Mouse (Mus musculus): Measurements from ENCODE around the gene Ccdc88c.

The Ccdc88c gene

GRCm38 (mm10) chr12:100958621-100959592 lies 69.9 kb downstream of the Ccdc88c start:
- DNase-seq = no peak

DNA sequence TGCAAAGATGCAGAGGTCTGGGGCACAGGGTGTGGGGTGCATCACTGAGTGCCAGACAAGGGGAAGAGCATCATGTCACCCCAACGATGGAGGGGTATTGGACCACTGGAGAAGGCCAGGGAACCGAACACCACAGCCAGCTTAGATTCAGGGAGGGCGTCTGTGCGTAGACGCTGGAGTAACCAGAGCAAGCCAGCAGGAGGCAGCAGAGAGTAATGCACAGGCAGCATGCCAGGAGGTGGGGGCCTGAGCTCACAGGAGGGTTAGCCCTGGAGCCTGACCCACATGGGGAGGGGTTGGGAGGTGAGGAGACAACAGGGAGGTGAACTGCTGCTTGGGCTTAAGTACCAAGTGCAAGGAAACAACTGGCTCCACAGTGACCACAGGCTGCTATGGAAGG lies 70.8 kb downstream of the Ccdc88c start:
- peak; percentile 85 for DNase-seq

DNA sequence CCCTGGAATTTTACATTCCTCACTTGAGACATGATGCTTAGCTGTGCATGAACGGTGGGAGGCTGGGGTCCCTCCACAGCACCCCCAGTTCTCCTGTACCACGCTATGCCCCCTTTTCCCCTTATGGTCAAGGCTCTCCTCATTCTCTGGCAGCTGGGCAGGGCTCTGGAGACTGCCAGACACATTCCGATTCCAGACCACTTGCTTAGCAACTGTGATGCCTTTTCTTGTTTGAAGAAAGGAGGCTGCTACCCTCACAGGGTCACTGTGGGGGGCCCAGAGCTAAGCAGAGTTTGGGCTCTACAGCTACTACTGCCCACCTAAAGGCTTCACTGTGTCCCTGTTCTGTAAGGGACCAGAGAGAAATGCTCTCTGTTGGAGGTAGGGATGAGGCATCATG lies 71.6 kb downstream of the Ccdc88c start:
- no peak for DNase-seq

GRCm38 (mm10) chr12:100956825-100957224 lies 72.0 kb downstream of the Ccdc88c start:
- no peak for DNase-seq

DNA sequence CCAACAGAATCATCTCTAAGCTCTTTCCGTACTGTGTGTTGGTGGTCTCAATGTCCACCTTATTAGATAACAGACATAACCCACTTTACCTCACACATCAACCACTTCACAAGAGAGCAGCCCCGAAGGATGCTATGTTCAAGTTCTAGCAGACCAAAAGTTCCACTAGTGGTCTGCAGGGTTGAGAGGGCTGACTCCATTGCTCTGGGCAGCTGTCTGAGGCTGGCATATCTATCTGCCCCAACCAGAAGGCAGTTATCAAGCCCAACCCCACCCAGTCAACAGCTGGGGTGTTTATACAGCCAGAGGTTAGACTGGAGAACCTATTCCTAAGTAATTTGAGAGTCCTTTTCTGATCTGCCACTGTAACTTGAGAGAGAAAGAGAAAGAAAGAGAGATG lies 72.8 kb downstream of the Ccdc88c start:
- no peak for DNase-seq

GRCm38 (mm10) chr12:100953926-100954325 lies 74.9 kb downstream of the Ccdc88c start:
- DNase-seq = no peak

DNA sequence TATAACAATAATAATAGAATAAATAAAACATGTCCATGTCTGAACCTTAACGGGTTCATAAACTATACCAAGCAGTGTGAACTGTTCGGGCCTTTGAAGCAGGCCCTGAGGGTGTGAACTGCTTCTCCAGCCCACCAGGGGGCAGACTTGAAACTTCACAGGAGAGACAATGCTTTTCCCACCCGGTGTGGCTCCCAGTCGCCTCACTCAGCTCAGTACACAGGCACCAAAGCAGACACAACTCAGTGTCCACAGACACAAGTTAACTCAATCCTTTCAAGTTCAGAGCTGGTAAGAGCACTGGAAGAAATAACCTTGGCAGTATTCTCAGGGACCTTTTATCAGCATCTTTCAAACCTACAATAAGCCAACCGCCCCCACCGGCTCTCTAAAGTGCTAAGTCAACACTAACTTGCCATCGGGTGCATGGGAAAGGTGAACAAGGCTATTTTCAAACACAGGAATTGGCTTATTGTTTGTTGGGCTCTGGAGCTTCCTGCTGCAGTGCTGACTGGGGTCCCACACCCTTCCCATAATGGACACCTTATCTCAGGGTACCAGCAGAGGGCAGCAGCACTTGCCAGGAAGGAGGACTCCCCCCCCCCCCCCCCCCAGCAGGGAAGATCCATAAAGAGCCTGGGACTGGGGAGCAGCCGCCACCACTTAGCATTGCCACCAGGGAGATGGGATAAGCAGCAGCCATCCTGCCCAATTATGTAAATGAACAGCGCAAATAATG lies 76.5 kb downstream of the Ccdc88c start:
- DNase-seq = peak; percentile 86

- DNase-seq = no peak
These were observed 79.7 kb downstream of the Ccdc88c start for GRCm38 (mm10) chr12:100949146-100949545.

DNA sequence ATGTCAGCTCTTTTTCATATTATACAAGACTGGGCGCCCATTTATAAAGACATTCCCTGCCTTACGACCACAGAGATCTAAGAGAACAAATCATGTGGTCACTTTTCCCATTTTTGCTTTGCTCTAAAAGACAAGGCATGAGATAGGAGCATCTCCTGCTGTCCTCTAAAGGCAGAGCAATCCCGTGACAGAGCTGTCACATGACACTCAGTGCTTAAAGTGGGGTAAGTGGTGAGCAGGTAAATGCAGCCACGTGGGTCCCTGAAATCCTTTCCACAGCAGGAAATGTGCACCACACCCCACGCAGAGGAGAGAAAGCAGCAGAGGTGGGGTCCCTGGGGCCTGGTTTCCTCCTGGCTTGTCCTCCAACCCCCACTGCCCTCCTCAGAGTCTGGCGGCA lies 80.8 kb downstream of the Ccdc88c start:
- no peak for DNase-seq

GRCm38 (mm10) chr12:100945948-100946347 lies 82.9 kb downstream of the Ccdc88c start:
- no peak for DNase-seq

- no peak for DNase-seq
These were observed 83.4 kb downstream of the Ccdc88c start for GRCm38 (mm10) chr12:100945501-100945900.

DNA sequence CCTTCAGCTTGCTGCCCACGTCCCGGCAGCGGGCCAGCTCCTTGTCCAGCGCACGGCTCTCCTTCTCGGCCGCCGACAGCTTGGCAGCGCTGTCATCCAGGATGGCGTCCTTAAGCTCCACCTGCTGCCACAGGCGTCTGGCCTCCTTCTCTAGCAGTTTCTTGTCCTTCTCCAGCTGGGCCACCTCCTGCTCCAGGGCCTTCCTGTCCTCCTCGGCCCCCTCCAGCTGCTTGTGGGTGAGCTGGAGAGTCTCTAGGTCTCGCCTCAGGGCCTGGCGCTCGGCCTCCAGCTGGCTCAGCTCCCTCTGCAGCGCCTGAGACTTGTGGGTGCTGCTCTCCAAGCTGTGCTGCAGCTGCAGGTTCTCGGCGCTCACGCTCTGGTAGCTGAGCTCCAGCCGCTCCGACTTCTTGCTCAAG lies 83.9 kb downstream of the Ccdc88c start:
- no peak for DNase-seq

- no peak for DNase-seq
These were observed 85.7 kb downstream of the Ccdc88c start for GRCm38 (mm10) chr12:100943146-100943545.

- DNase-seq = no peak
These were observed 87.5 kb downstream of the Ccdc88c start for GRCm38 (mm10) chr12:100941361-100941760.

DNA sequence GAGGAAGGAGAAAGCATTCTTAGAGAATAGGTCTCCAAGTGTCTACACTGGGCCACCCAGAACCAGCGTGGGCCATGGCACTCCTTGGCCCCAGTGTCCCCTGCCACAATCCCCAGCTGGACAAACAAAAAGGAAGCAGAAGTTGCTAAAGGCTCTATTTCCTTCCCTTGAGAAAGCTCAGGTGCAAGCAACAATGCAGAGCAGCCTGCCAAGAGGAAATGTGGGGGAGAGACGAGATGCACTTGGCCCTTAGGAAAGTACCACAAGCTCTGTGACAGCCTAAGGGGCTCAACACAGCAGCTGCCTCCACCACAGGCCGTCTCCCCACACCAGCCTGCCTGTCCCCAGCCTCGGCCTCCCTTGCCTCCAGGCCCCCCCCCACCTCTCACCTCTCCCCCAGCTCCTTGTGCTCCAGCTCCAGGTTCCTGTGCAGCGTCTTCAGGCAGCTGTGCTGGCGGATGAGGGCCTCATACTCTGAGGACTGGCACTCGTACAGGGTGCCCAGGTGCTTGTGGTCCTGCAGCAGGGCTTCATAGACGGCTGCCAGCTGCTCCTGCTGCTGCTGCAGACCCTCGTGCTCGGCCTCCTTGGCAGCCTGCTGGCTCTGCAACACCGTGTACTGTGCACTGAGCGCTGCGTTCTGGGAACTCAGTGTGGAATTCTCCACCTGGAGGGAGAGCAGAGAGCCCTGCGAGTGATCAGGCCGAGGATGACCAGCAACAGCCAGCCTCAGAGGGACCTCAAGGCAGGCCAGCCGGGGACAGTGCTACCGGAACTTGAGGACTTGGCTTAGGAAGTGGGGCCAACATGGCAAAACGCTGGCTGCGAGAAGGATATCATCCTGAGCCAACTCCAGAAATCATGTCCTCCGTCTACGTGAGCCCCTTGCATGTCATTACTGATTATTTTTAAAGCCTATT lies 91.2 kb downstream of the Ccdc88c start:
- no peak for DNase-seq

- no peak for DNase-seq
These were observed 92.1 kb downstream of the Ccdc88c start for GRCm38 (mm10) chr12:100936737-100937136.

- peak; percentile 80 for DNase-seq
These were observed 92.7 kb downstream of the Ccdc88c start for GRCm38 (mm10) chr12:100936116-100936515.

DNA sequence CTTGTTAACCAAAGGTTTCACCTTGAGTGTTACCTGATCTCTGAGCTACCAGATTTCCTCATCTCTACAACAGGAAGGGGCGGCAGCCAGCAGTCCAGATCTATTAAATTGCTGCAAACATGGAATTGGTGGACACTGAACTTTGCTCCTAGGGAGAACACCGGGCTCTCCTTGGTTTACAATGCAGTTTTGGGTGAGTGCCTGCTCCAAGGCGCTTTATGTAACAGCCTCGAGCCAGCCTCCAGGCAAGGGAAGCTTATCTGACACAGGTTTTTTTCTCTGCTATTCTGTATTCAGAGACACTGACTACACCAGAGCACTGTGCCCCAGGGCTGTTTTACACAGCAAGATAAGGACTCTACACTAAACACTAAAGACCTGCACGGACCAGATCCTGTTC lies 94.1 kb downstream of the Ccdc88c start:
- DNase-seq = no peak

- no peak for DNase-seq
These were observed 97.2 kb downstream of the Ccdc88c start for GRCm38 (mm10) chr12:100931653-100932052.

DNA sequence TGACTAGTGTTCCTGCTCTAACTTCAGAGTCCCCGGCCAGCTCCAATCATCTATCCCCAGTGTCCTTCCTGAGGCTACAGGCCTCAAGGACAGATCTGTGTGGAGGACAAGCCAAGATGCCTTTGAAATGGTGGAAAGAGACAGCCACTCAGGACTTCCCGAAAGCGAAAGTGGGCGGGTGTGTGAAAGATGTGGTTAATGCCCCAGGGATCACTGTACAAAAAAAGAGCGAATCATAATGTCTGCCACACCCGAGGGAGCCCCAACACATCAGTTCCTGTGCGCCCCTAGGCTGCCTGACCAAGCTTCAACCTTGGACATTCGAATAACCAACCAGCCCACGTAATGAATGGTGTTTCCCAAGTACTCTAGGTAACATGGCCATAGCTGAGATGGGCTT lies 100.6 kb downstream of the Ccdc88c start:
- DNase-seq = no peak

DNA sequence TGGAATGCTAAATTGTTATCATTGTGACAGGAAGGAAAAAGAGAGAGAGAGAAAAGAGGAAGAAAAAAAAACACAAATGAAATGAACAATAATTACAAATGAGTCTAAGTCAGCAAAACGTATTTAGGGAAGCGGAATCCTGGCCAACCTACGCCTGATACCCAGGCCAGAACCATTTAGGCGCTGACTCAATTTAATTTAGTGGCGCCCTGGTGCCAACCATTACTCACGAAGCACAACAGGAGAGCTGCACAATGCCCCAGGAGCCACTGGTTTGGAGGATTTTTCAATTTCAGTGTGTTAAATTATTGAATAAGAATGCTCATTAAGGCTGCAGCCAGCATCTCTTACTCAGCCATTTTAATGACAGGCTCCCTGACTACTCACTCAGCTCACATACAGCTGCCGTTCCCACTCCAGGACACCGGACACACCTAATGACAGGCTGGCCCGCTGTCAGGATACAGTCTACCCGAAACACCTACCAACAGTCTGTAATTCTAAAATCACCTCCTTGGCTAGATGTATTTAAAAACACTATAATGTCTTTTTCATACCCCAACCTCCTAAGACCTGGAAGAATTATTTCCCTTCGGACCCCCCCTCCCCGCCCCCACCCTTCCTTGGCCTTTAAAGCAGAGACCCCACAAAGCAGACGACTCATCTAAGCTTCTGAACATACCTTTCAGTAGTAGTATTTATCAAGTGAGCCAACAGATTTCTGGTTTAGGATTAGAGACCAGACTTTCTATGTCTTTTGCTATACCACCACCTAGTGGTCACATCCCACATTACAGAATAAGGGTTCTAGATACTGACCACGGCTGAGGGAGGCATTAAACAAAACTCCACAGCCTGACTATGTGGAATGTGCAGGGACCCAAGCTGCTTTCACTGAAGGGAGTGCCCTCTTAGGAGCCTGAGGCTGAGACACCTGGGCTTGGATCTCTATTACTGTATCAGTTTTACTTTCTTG lies 102.9 kb downstream of the Ccdc88c start:
- DNase-seq = peak; percentile 87
